Mouse (Mus musculus) ES-Bruce4 (cell line): ENCODE measurements around the gene Fyttd1.

Experiments
- CTCF ChIP-seq: IDR thresholded peaks from one replicate; pipeline ENCODE4 v1.8.1; 2011; ENCODE audit warnings: low read depth, low read length
- POLR2A ChIP-seq: IDR thresholded peaks from one replicate; pipeline ENCODE4 v1.8.1; 2011; ENCODE audit warnings: low read length; ENCODE audit not compliant: insufficient read depth

- TF ChIP-seq POLR2A (no peak), CTCF (no peak)
Measured at GRCm38 (mm10) chr16:32929918-32930317, 52.6 kb downstream of the Fyttd1 start.
